Mouse (Mus musculus) adrenal gland, adult (tissue): ENCODE results near the gene Ehmt1.
A peak's percentile ranks its signal among the peaks of the same experiment; 100 is the strongest.

Source experiments
- DNase-seq, 2 experiments: peaks; one replicate each; pipeline ENCODE4 v3.0.0; 2022 to 2023; ENCODE audit warnings: low spot score in 1 of 2; ENCODE audit not compliant: inconsistent age in 2 of 2

Gene Ehmt1

GRCm38 (mm10) chr2:24912589-24912988 lies 6.8 kb downstream of the Ehmt1 start:
- DNase-seq = no peak

DNA sequence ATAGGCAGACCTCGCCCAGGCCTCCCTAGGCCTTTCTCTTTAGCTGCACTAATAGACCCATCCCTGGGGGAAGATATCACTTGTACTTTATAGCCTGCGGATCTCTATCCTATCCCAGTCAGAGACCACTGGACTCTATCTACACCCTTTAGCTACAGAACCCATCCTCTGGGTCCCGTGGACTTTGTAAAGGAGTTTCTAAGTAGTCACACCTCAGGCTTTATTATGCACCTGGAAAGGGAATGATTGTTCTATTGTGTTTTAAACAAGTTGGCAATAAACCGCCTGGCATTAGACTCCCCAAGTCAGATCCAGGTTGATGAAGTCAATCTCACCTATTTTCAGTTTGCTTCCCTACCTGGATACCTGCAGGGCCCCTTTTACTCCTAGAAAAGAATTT lies 7.2 kb downstream of the Ehmt1 start:
- DNase-seq = no peak

- no peak for DNase-seq
Observed at GRCm38 (mm10) chr2:24910481-24910880, 8.9 kb downstream of the Ehmt1 start.

GRCm38 (mm10) chr2:24905653-24906155 lies 13.7 kb downstream of the Ehmt1 start:
- peak in 1 of 2 experiments; percentile 56 for DNase-seq

GRCm38 (mm10) chr2:24904823-24905652 lies 14.4 kb downstream of the Ehmt1 start:
- no peak for DNase-seq

DNA sequence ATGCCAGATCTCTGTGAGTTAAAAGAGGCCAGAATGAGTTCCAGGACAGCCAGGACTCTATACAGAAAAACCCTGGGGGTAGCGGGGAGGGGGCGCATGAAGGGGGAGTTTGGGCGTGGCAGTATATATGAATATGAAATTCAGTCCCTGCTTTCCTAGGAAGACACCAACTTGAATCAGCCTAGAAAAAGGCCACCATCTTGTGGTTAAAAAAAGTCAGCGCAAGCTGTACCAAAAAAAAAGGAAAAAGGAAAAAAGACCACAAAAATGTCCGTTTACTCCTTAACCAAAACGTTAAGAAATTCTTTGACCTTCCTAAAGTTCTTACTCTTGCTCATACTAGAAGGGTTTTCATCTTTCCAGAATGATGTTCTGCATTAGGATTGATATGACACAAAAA lies 16.4 kb downstream of the Ehmt1 start:
- DNase-seq = no peak

GRCm38 (mm10) chr2:24901055-24901454 lies 18.4 kb downstream of the Ehmt1 start:
- peak in 1 of 2 experiments; percentile 63 for DNase-seq

DNA sequence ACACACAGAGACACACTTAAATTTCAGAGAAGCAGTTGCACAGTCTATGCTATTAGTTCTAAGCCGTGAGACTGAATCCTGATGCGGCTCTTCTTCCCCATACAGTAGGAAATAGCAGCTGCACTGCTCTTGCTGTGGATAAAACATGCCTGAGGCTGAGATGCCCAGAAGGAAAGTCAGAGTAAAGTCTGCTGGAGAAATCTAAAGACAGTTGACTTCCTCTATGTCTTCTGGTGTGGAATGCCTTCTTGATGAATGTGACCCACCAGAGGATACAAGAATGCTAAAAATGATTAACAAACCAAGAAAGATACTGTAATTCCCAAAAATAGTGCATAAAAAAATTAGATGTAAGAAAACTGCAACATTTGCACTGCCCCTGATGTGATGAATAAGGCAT lies 20.1 kb downstream of the Ehmt1 start:
- no peak for DNase-seq

DNA sequence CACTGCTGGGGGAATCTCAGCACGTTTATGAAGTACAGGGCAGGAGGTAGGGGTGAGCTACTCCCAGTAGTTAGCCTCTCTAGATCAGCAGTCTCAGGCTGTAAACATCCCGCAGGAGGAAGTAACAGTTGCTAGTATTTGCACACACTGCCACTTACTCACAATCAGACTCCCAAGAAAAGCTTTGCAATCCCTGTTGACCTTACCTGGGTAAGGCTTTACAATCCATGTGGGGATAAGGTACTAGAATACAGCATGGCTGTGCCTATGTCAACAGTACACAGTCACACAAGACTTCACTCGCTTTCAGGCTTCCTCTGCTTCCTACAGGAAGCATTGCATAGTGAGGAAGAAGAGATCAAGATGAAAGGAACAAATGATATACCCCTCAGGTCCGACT lies 22.7 kb downstream of the Ehmt1 start:
- no peak for DNase-seq

- DNase-seq = no peak
Observed at GRCm38 (mm10) chr2:24894211-24894610, 25.2 kb downstream of the Ehmt1 start.

DNA sequence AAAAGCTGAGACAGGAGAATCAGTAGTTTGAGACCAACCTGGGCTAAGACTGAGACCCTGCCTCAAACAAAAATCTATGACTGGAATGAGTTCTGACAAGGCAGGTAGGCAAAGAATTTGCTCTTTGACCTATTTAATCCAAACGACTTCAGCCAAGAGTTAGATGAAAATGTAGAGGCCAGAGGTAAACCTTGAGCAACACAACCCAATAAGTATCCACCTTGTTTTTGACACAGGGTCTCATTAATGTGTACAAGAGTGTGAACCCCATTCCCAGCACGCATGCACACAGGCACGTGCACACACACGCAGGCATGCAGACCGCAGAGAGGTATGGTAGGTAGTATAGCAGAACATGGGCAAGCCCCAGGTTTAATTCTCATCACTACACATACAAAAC lies 27.1 kb downstream of the Ehmt1 start:
- no peak for DNase-seq

GRCm38 (mm10) chr2:24890541-24891447 lies 28.6 kb downstream of the Ehmt1 start:
- DNase-seq = no peak

GRCm38 (mm10) chr2:24888895-24889294 lies 30.5 kb downstream of the Ehmt1 start:
- peak in 1 of 2 experiments; percentile 45 for DNase-seq

GRCm38 (mm10) chr2:24880686-24881085 lies 38.7 kb downstream of the Ehmt1 start:
- peak; percentile 12 to 40 for DNase-seq

DNA sequence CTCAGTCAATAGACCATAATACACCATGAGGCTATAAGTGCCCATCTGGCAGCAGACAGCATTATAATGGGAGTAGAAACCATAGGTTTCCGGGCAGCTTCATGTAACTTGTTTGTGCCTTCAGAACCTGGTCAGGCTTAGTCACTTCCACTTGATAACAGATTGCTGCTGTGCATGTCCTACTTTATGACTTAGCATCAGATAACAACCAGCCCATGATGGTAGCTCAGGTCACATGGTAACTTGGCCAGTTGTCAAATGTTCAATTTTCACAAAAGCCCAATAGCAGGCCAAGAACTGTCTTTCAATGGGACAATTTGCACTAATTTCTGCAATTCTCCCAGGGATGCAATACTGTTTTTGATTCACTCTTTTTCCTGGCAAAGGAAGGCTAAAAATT lies 48.5 kb downstream of the Ehmt1 start:
- DNase-seq = peak in 1 of 2 experiments; percentile 49

GRCm38 (mm10) chr2:24863010-24863409 lies 56.4 kb downstream of the Ehmt1 start:
- peak; percentile 28 to 71 for DNase-seq

DNA sequence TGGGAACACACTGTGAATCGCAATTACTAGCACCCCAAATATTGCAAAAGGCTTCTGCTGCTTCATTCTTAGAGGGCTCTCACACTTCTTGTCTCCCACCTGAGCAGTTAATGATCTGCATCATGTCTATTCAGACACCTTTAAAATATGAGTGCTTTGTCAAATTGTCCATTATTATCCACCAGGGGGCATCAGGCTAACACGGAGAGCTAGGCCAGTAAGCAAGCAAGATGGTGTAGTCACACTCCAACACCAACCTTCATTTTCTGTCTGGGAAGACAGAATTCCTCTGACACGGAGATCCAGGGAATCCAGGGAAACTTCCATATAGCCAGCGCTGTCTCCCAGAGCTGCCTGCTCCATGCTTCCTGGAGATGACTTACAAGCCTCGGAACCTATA lies 67.0 kb downstream of the Ehmt1 start:
- DNase-seq = peak in 1 of 2 experiments; percentile 67

- DNase-seq = no peak
Observed at GRCm38 (mm10) chr2:24846557-24846956, 72.9 kb downstream of the Ehmt1 start.

DNA sequence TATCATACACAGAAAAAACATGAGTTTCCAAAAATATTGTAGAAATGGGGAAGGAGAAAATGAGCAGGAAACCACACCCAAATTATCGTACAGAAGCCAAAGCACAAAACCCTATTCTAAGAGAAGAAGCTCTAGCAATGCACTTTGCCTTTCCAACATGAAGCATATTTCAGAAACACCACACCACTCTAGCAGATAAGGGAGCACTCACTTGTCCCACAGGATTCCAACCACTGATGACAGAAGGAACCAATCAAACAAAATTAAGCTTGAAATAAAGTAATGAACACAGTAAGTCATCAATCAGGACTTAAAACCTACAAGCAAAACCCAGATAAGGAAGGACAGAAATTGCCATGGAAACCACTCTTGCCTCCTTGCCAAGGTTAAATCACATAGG lies 74.2 kb downstream of the Ehmt1 start:
- no peak for DNase-seq

- DNase-seq = no peak
Observed at GRCm38 (mm10) chr2:24830614-24831013, 88.8 kb downstream of the Ehmt1 start.

- no peak for DNase-seq
Observed at GRCm38 (mm10) chr2:24809746-24810145, 109.7 kb downstream of the Ehmt1 start.

DNA sequence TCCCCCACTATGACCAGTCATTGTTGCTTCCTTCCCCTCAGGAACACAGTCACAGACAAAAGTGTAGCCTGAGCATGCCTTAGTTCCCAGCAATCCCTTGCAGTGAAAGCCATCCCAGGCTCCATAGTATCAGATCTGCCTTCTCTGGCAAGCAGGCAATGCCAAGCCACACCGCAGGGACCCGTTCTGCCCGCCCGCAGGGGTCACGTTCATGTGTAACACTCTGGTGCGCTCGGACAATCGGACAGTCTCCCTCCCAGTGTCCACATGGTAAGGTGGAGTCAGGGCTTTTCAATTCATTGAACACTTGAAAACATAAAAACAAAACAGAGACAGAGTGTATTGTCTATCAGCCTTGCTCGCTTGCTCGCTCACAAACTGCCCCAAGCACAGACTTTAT lies 111.7 kb downstream of the Ehmt1 start:
- DNase-seq = no peak
